Mouse (Mus musculus) testis, adult 2 months (tissue): ENCODE results near the gene Shroom3.

Experiments
- CTCF ChIP-seq: fragments of 200-500 bp; IDR thresholded peaks from 2 replicates; pipeline ENCODE4 v1.5.1; 2012; ENCODE audit warnings: low read depth, mild to moderate bottlenecking, inconsistent platforms, low read length, moderate library complexity; ENCODE audit not compliant: control insufficient read depth, insufficient read depth, insufficient replicate concordance
- POLR2A ChIP-seq: fragments of 200-500 bp; IDR thresholded peaks from 2 replicates; pipeline ENCODE4 v1.6.1; 2012; ENCODE audit warnings: low read depth, mild to moderate bottlenecking, inconsistent platforms, low read length, moderate library complexity; ENCODE audit not compliant: control insufficient read depth

GRCm38 (mm10) chr5:92714886-92715285 is 31.7 kb downstream of the Shroom3 start:
- TF ChIP-seq POLR2A (no peak), CTCF (no peak)
